In the genomic region with DNA sequence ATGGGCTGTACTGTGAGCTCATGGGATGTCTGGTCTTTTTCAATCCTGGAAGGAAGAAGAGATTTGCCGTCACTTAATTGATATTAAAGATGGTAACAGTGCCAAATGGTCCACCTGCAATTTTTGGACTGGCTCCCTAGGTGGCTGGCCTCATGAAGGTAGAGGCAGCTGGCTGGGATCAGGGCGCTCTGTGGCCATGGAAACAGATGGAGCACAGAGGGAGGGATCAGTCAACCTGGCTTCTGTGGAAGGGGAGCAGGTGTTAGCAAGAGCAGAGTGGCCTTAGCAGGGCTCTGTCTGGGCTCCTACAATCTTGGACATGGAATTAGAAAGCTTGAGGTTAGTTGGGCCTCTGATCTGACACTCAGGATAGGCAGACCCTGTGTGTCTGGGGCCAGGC, we compare ENCODE assay signal across 20 mouse cellular contexts. TPM values are rescaled to one million over a fixed set of nuclear protein-coding genes. Genes with fewer than 3 reads are reported as not detected.
DNase-seq lines count a peak whose midpoint lies in the region; ATAC-seq and TF ChIP-seq lines count a peak whose summit lies in the region.
"Had no signal": no experiment of that assay in that cellular context is flagged by ENCODE, and none has a peak within 500 bp of the region (broad histone marks: within the 10 kb centered on the region; RNA-seq: fewer than 3 reads in every experiment).

No protein-coding gene starts in this region.

- 0 out of 2 replicates have a peak, but pooled peaks cover 4% of the 10 kb centered on the region for H3K9me3 ChIP-seq in intestine, embryonic 14.5 days (ENCODE audit: control insufficient read depth, low read length)
- peaks cover 5% of the 10 kb centered on the region; the same call in 1 of the 2 replicates for H3K9me3 ChIP-seq in intestine, embryonic 15.5 days
- H3K9me3 ChIP-seq: G1E; hindbrain, embryonic 13.5 days; neural tube, embryonic 13.5 days had no signal

- intact Hi-C loops in heart, adult 2 months (cut with DNase I), result no loop called here

- no peak overlapping the region for H3K9ac ChIP-seq in intestine, embryonic 14.5 days (ENCODE audit: low read length)
- no peak overlapping the region for H3K9ac ChIP-seq in intestine, embryonic 15.5 days
- no peak overlapping the region for H3K9ac ChIP-seq in heart, adult 2 months (ENCODE audit: low read depth, low read length)
- H3K9ac ChIP-seq: hindbrain, embryonic 13.5 days; neural tube, embryonic 13.5 days had no signal

- no peak overlapping the region for H3K4me2 ChIP-seq in intestine, embryonic 14.5 days (ENCODE audit: low read length)
- H3K4me2 ChIP-seq in intestine, embryonic 15.5 days (replicated peaks), result no peak overlapping the region
- H3K4me2 ChIP-seq: hindbrain, embryonic 13.5 days; neural tube, embryonic 13.5 days had no signal

- 67% methylated on average over 2 of the region's 2 CpGs for WGBS in intestine, embryonic 14.5 days
- 75% methylated on average over 2 of the region's 2 CpGs for WGBS in intestine, embryonic 15.5 days
- 85% methylated on average over 2 of the region's 2 CpGs for WGBS in heart, adult 2 months

- TF ChIP-seq POLR2A in heart, adult 2 months (IDR thresholded peaks at IDR 0.05; ENCODE audit: insufficient read depth, low read depth, low read length), result no peak

- peak; percentile 6 for DNase-seq in adrenal gland, postnatal 25 days
- no peak for DNase-seq in adrenal gland, adult 8-10 months
- DNase-seq in intestine, embryonic 14.5 days (ENCODE audit: low spot score), result no peak
- DNase-seq in cerebellum, adult 11-12 months, result peak; percentile 94
- peak; percentile 91 to 92 for DNase-seq in cerebellum, postnatal 25 days
- DNase-seq in heart, adult 2 months, result no peak
- DNase-seq in liver, result no peak
- DNase-seq: adrenal gland, postnatal 10 days; heart, adult 11 months; kidney, adult 2 months; kidney, postnatal 25 days; lung, adult 2 months; lung, postnatal 36 days; spleen, adult 18-20 months; thymus, postnatal 14 days had no signal

- no peak for TF ChIP-seq CTCF in heart, adult 2 months (IDR thresholded peaks at IDR 0.05)

- no peak overlapping the region for H3K4me3 ChIP-seq in intestine, embryonic 14.5 days (ENCODE audit: low read depth, low read length)
- H3K4me3 ChIP-seq in intestine, embryonic 15.5 days (replicated peaks), result no peak overlapping the region
- H3K4me3 ChIP-seq in heart, adult 2 months, result no peak overlapping the region
- H3K4me3 ChIP-seq: hindbrain, embryonic 13.5 days; neural tube, embryonic 13.5 days had no signal

- H3K27me3 ChIP-seq in intestine, embryonic 14.5 days (replicated peaks; ENCODE audit: control insufficient read depth, insufficient read depth, low read length), result no peaks in the 10 kb centered on the region
- H3K27me3 ChIP-seq in intestine, embryonic 15.5 days (replicated peaks), result no peaks in the 10 kb centered on the region
- H3K27me3 ChIP-seq in heart, adult 2 months (ENCODE audit: control insufficient read depth, insufficient read depth, low read length), result no peaks in the 10 kb centered on the region

- no peak overlapping the region; the same call in 1 of the 2 replicates for H3K27ac ChIP-seq in intestine, embryonic 14.5 days (ENCODE audit: low read depth)
- no peak overlapping the region for H3K27ac ChIP-seq in intestine, embryonic 15.5 days
- H3K27ac ChIP-seq in heart, adult 2 months, result no peak overlapping the region
- H3K27ac ChIP-seq: hindbrain, embryonic 13.5 days; neural tube, embryonic 13.5 days had no signal

- no peaks in the 10 kb centered on the region for H3K36me3 ChIP-seq in intestine, embryonic 14.5 days (ENCODE audit: control insufficient read depth, insufficient read depth, low read length)
- H3K36me3 ChIP-seq in intestine, embryonic 15.5 days, result no peaks in the 10 kb centered on the region
- no peaks in the 10 kb centered on the region for H3K36me3 ChIP-seq in heart, adult 2 months (ENCODE audit: control insufficient read depth, insufficient read depth, low read length)
- H3K36me3 ChIP-seq: G1E; hindbrain, embryonic 13.5 days; neural tube, embryonic 13.5 days had no signal

- TF ChIP-seq EP300 in heart, adult 2 months (IDR thresholded peaks at IDR 0.05; ENCODE audit: insufficient read depth, low read depth, low read length), result no peak

- H3K4me1 ChIP-seq in intestine, embryonic 14.5 days (replicated peaks; ENCODE audit: control insufficient read depth, insufficient read depth, low read length), result peaks cover 7% of the 10 kb centered on the region; the same call in 1 of the 2 replicates
- 0 out of 2 replicates have a peak, but pooled peaks cover 7% of the 10 kb centered on the region for H3K4me1 ChIP-seq in intestine, embryonic 15.5 days (replicated peaks)
- H3K4me1 ChIP-seq in heart, adult 2 months (ENCODE audit: control insufficient read depth, insufficient read depth, low read length), result no peaks in the 10 kb centered on the region

- ATAC-seq in intestine, embryonic 14.5 days (replicated peaks; ENCODE audit: low FRiP score, low TSS enrichment, low read depth), result peak; percentile 18; the same call in 1 of the 2 replicates
- ATAC-seq in intestine, embryonic 15.5 days, result no peak
- ATAC-seq: CD4-positive, CD25-positive, alpha-beta regulatory T cell, adult 4 months had no signal

- no peaks in the 10 kb centered on the region for H3K79me2 ChIP-seq in heart, adult 2 months (replicated peaks; ENCODE audit: control insufficient read depth, insufficient read depth, low read length)

RNA-seq across cellular contexts. Expression of a gene that starts 31.9 kb away (rescaled TPM):
- 4.1 and 5.5 TPM in 2 replicates for total RNA-seq in adrenal gland, postnatal 25 days (2021)
- 1 to 10 TPM; 3.8 to 6.6 (median 5.2) TPM for total RNA-seq in adrenal gland, adult 8-10 months (2022)
- 5.6 and 6.3 TPM in 2 replicates for polyA plus RNA-seq in intestine, embryonic 14.5 days (2014; fragmentation: Nextera tagmentation; extraction: Ambion mirVana)
- polyA plus RNA-seq in intestine, embryonic 15.5 days (2015; fragmentation: Nextera tagmentation; extraction: Ambion mirVana), result 4.4 and 4.6 TPM in 2 replicates
- 1 to 10 TPM; 2.0 to 3.3 TPM for total RNA-seq in heart, adult 2 months (2021)
- polyA plus RNA-seq in heart, adult 2 months (2012; rRNA removed), result 0.84 and 2.0 TPM in 2 replicates
- polyA plus RNA-seq: CD4-positive, CD25-positive, alpha-beta regulatory T cell, adult 4 months; G1E had no signal

Comparison
In these comparisons a context has a peak if more than half of its experiments do, and no peak if none do; other contexts are left out.
1. DNase-seq: peak in adrenal gland, postnatal 25 days (single experiment), cerebellum, adult 11-12 months (single experiment) and cerebellum, postnatal 25 days (2 of 2); none in adrenal gland, adult 8-10 months (single experiment), intestine, embryonic 14.5 days (single experiment), heart, adult 2 months (0 of 2) and liver (single experiment).